8 mouse cellular contexts compared by ENCODE assay signal in the genomic region with DNA sequence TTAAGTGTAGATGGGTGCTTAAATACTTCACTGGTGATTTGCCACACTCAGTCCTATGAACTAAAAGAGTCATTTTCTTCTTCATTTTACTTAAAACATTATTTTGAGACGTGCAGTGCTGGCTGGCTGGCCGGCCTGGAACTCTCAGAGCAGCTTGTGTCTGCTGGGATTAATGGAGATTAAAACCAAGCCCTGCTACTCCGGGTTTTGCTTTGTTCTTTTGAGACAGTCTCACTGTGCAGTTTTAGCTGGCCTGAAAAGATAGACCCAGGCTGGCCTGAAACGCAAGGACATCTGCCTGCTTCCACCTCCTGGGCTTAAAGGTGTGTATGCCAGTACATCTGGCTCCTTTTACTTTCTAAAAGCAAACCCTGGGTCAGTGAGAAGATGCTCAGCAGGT. TPM values are rescaled to one million over a fixed set of nuclear protein-coding genes. Genes with fewer than 3 reads are reported as not detected.
DNase-seq lines count a peak whose midpoint lies in the region; ATAC-seq lines count a peak whose summit lies in the region.

No protein-coding gene starts in this region.

- no peak overlapping the region for H3K4me3 ChIP-seq in intestine, embryonic 14.5 days (ENCODE audit: low read depth, low read length)
- H3K4me3 ChIP-seq in intestine, embryonic 15.5 days (replicated peaks) = no peak overlapping the region
- no peak overlapping the region for H3K4me3 ChIP-seq in embryonic facial prominence, embryonic 13.5 days
- H3K4me3 ChIP-seq in limb, embryonic 12.5 days (replicated peaks) = no peak overlapping the region

- no peak for DNase-seq in intestine, embryonic 14.5 days (ENCODE audit: low spot score)
- peak; percentile 51 for DNase-seq in retina, adult 2 months (ENCODE audit: low read depth, low spot score)
- no peak for DNase-seq in layer of hippocampus, postnatal 25 days (ENCODE audit: extremely low spot score in 1 of 2, low spot score in 1 of 2)
- DNase-seq in layer of hippocampus, adult 9-10 months (ENCODE audit: low spot score) = no peak
- DNase-seq in thymus, postnatal 36 days = no peak

- H3K9me3 ChIP-seq in intestine, embryonic 14.5 days (ENCODE audit: control insufficient read depth, low read length) = no peaks in the 10 kb centered on the region
- no peaks in the 10 kb centered on the region for H3K9me3 ChIP-seq in intestine, embryonic 15.5 days
- 0 out of 2 replicates have a peak, but pooled peaks cover 4% of the 10 kb centered on the region for H3K9me3 ChIP-seq in embryonic facial prominence, embryonic 13.5 days
- H3K9me3 ChIP-seq in limb, embryonic 12.5 days = no peaks in the 10 kb centered on the region

- no peaks in the 10 kb centered on the region for H3K27me3 ChIP-seq in intestine, embryonic 14.5 days (replicated peaks; ENCODE audit: control insufficient read depth, insufficient read depth, low read length)
- no peaks in the 10 kb centered on the region for H3K27me3 ChIP-seq in intestine, embryonic 15.5 days (replicated peaks)
- no peaks in the 10 kb centered on the region for H3K27me3 ChIP-seq in embryonic facial prominence, embryonic 13.5 days
- no peaks in the 10 kb centered on the region for H3K27me3 ChIP-seq in limb, embryonic 12.5 days

- H3K9ac ChIP-seq in intestine, embryonic 14.5 days (ENCODE audit: low read length) = no peak overlapping the region
- H3K9ac ChIP-seq in intestine, embryonic 15.5 days = no peak overlapping the region
- H3K9ac ChIP-seq in embryonic facial prominence, embryonic 13.5 days = no peak overlapping the region
- H3K9ac ChIP-seq in limb, embryonic 12.5 days (replicated peaks) = no peak overlapping the region

- H3K36me3 ChIP-seq in intestine, embryonic 14.5 days (ENCODE audit: control insufficient read depth, insufficient read depth, low read length) = no peaks in the 10 kb centered on the region
- no peaks in the 10 kb centered on the region for H3K36me3 ChIP-seq in intestine, embryonic 15.5 days
- 0 out of 2 replicates have a peak, but pooled peaks cover 8% of the 10 kb centered on the region for H3K36me3 ChIP-seq in embryonic facial prominence, embryonic 13.5 days
- H3K36me3 ChIP-seq in limb, embryonic 12.5 days = peaks cover 7% of the 10 kb centered on the region; the same call in 1 of the 2 replicates

- no peak overlapping the region for H3K27ac ChIP-seq in intestine, embryonic 14.5 days (ENCODE audit: low read depth)
- H3K27ac ChIP-seq in intestine, embryonic 15.5 days = no peak overlapping the region
- H3K27ac ChIP-seq in embryonic facial prominence, embryonic 13.5 days = no peak overlapping the region
- H3K27ac ChIP-seq in limb, embryonic 12.5 days = peak overlapping the region; percentile 53; the same call in 1 of the 2 replicates

- WGBS in intestine, embryonic 14.5 days = 42% methylated on average over 4 of the region's 4 CpGs
- 47% methylated on average over 4 of the region's 4 CpGs for WGBS in intestine, embryonic 15.5 days
- WGBS in embryonic facial prominence, embryonic 13.5 days = 34% methylated on average over 4 of the region's 4 CpGs
- 29% methylated on average over 4 of the region's 4 CpGs for WGBS in limb, embryonic 12.5 days

- peak overlapping the region; percentile 85; the same call in 1 of the 2 replicates for H3K4me2 ChIP-seq in intestine, embryonic 14.5 days (ENCODE audit: low read length)
- no peak overlapping the region for H3K4me2 ChIP-seq in intestine, embryonic 15.5 days (replicated peaks)
- H3K4me2 ChIP-seq in embryonic facial prominence, embryonic 13.5 days = peak overlapping the region; percentile 76
- H3K4me2 ChIP-seq in limb, embryonic 12.5 days = peak overlapping the region; percentile 73

- peaks cover 11% of the 10 kb centered on the region for H3K4me1 ChIP-seq in intestine, embryonic 14.5 days (replicated peaks; ENCODE audit: control insufficient read depth, insufficient read depth, low read length)
- H3K4me1 ChIP-seq in intestine, embryonic 15.5 days (replicated peaks) = peaks cover 19% of the 10 kb centered on the region; the same call in 1 of the 2 replicates
- H3K4me1 ChIP-seq in embryonic facial prominence, embryonic 13.5 days = peaks cover 24% of the 10 kb centered on the region
- peaks cover 26% of the 10 kb centered on the region for H3K4me1 ChIP-seq in limb, embryonic 12.5 days (replicated peaks)

- ATAC-seq in intestine, embryonic 14.5 days (replicated peaks; ENCODE audit: low FRiP score, low TSS enrichment, low read depth) = no peak
- no peak for ATAC-seq in intestine, embryonic 15.5 days
- no peak for ATAC-seq in embryonic facial prominence, embryonic 13.5 days (ENCODE audit: insufficient number of reproducible peaks, insufficient read depth, low FRiP score, low TSS enrichment, low read depth)
- no peak for ATAC-seq in limb, embryonic 12.5 days (ENCODE audit: insufficient number of reproducible peaks, insufficient read depth, low FRiP score, low TSS enrichment, low read depth)

RNA-seq across cellular contexts. Expression of gene Prdm10, which starts 2.2 kb away (rescaled TPM):
- 6.0 and 6.4 TPM in 2 replicates for polyA plus RNA-seq in intestine, embryonic 14.5 days (2014; fragmentation: Nextera tagmentation; extraction: Ambion mirVana)
- polyA plus RNA-seq in intestine, embryonic 15.5 days (2015; fragmentation: Nextera tagmentation; extraction: Ambion mirVana) = 3.9 and 4.1 TPM in 2 replicates
- polyA plus RNA-seq in embryonic facial prominence, embryonic 13.5 days (2015; fragmentation: Nextera tagmentation; extraction: Ambion mirVana) = 5.5 and 6.5 TPM in 2 replicates
- polyA plus RNA-seq in limb, embryonic 12.5 days (2016; fragmentation: Nextera tagmentation; extraction: Ambion mirVana) = 6.3 and 6.4 TPM in 2 replicates
- 10 to 100 TPM; 18.7 to 21.0 TPM for total RNA-seq in layer of hippocampus, postnatal 25 days (2021)
